Mouse (Mus musculus) embryonic stem cell, embryonic (primary cell): ENCODE results near the gene Tnfrsf1b.

Source experiments
- CTCF ChIA-PET, 4 experiments: fragments of 300-600 bp in 2 of 4; fragments of 350-600 bp in 2 of 4; sonication (Branson Sonifier 250); formaldehyde crosslinking; loops; one replicate each; lab custom pipeline; 2022; ENCODE audit warnings: inconsistent platforms in 2 of 4; lab: Charles Lee
- POLR2A ChIA-PET, 4 experiments: fragments of 300-600 bp in 2 of 4; fragments of 350-600 bp in 2 of 4; sonication (Branson Sonifier 250); formaldehyde crosslinking; loops; one replicate each; lab custom pipeline; 2022; ENCODE audit warnings: antibody characterized with exemption in 4 of 4, inconsistent platforms in 1 of 4; lab: Charles Lee

The Tnfrsf1b gene

DNA sequence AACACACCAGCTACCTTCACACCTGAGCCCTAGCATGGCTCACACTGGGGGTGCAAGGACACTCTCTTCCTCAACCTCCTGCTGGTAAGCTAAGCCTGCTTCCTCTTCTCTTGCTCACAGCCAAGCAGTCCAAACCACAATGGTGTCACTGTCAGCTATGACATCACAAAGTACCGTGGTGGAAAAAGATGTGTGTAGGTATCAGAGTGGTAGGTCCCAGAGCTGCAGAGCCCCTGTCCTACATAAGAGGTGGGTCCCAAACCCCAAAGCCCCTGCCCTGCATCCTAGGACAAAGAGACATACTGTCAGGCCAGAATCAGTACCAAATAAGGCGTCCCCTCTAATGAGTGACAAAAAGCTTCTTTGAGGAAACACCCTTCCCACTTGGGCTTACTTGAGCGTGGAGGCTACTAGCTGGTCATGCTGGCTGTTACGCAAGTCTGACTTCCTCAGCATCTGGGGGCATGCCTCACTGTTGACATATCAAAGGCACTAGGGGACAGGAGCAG is 5.9 kb downstream of the Tnfrsf1b start:
- POLR2A ChIA-PET: interaction anchor here in 3 of 4 experiments (0.6 to 19.9 kb wide), 17 partner anchors 9 to 350 kb away, joined by 3 to 364 read pairs (median 4); no protein-coding TSS in a partner anchor
- CTCF ChIA-PET: interaction anchor here in 2 of 4 experiments (0.6 to 1.3 kb wide), 5 partner anchors 20 to 85 kb away, joined by 3 to 5 read pairs (median 4); no protein-coding TSS in a partner anchor

GRCm38 (mm10) chr4:145239049-145239830 is 7.4 kb downstream of the Tnfrsf1b start:
- ChIA-PET POLR2A (interaction anchor here in 3 of 4 experiments (0.9 to 19.9 kb wide), 5 partner anchors 11 to 38 kb away, joined by 4 to 364 read pairs (median 11); no protein-coding TSS in a partner anchor), CTCF (interaction anchor here in 1 of 4 experiments (0.9 to 1.0 kb wide), 2 partner anchors 19 to 24 kb away, joined by 3 to 5 read pairs; no protein-coding TSS in a partner anchor)

- POLR2A ChIA-PET: interaction anchor here in 3 of 4 experiments (0.7 to 3.8 kb wide), 9 partner anchors 9 to 36 kb away, joined by 3 to 25 read pairs (median 6); partner anchors contain the start of gene Tnfrsf1b (in 2 of the 3)
- CTCF ChIA-PET: interaction anchor here in 1 of 4 experiments (0.8 kb wide), 1 partner anchor 21 kb away, joined by 3 read pairs; no protein-coding TSS in a partner anchor
These were observed 10.6 kb downstream of the Tnfrsf1b start for GRCm38 (mm10) chr4:145236027-145236426.

DNA sequence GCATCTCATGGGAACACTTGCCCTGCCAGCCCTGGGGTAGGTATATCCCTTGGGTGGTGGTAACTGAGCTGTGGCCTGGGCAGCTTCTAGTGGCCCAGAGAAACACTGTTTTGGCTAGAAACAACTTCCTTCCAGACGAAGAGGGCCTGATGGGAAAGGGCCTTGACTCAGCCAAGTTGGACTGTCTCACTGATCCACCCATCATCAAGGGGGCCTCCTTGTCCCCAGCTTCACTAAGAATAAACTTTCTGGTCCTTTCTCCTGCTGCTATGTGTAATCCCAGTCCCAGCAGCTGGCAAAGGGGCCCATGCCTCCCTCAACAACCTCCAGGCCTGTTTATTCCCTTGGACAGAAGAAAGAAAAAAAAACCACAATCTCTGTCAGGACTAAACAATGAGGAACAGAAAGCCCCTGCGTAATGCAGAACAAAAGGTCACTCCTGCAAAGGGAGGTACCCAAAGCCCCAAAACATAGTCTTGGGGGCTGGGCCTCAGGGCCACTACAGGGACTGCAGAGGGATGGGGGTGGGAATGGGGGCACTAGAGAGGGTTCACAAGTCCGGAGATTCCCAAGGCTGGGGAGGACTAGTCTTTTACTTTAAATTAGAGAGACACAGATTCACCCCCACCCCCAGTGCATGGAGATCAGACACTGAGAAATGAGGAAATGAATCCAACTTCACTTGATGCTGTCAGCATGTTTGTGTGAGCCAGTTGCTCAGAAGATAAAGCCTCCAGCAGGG is 13.0 kb downstream of the Tnfrsf1b start:
- POLR2A ChIA-PET: interaction anchor here in 3 of 4 experiments (0.7 to 1.7 kb wide), 4 partner anchors 13 to 38 kb away, joined by 3 to 4 read pairs (median 3); partner anchors contain the start of gene Tnfrsf1b (in 1 of the 3)
- CTCF ChIA-PET: interaction anchor here in 1 of 4 experiments (1.1 kb wide), 1 partner anchor 14 kb away, joined by 3 read pairs; no protein-coding TSS in a partner anchor

DNA sequence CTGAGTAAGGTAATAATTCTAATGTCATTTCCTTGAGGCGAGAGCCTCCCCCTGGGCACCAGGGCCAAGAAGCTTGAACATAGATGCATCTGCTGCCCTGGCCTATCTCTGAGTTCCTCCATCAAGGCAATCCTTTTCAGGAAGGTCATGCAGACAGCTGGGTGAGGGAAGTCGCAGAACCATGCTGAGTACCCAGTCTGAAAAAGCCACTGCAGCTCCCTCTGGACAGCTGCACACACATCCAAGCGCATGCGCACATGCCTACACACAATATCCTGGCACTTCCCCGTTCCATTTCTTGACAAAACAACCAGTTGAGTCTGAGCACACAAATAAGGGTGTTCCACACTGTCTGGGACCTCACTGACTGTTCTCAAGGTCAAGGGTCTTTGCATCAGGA is 14.9 kb downstream of the Tnfrsf1b start:
- POLR2A ChIA-PET: interaction anchor here in 3 of 4 experiments (1.0 to 2.5 kb wide), 4 partner anchors 11 to 15 kb away, joined by 3 to 10 read pairs (median 5); partner anchors contain the start of gene Tnfrsf1b (in 3 of the 3)

GRCm38 (mm10) chr4:145230647-145231046 is 16.0 kb downstream of the Tnfrsf1b start:
- ChIA-PET POLR2A (interaction anchor here in 3 of 4 experiments (0.5 to 2.5 kb wide), 10 partner anchors 10 to 76 kb away, joined by 3 to 10 read pairs (median 3); partner anchors contain the start of gene Tnfrsf1b (in 2 of the 3)), CTCF (interaction anchor here in 2 of 4 experiments (1.1 to 1.5 kb wide), 3 partner anchors 11 to 16 kb away, joined by 3 to 7 read pairs (median 4); no protein-coding TSS in a partner anchor)

More for the DNA sequence above, 14.9 kb downstream of the Tnfrsf1b start:
- CTCF ChIA-PET: interaction anchor here in 2 of 4 experiments (1.1 to 1.5 kb wide), 3 partner anchors 12 to 17 kb away, joined by 3 to 7 read pairs (median 4); no protein-coding TSS in a partner anchor

- CTCF ChIA-PET: no interaction called here
These were observed 17.0 kb downstream of the Tnfrsf1b start for GRCm38 (mm10) chr4:145229524-145230163.

DNA sequence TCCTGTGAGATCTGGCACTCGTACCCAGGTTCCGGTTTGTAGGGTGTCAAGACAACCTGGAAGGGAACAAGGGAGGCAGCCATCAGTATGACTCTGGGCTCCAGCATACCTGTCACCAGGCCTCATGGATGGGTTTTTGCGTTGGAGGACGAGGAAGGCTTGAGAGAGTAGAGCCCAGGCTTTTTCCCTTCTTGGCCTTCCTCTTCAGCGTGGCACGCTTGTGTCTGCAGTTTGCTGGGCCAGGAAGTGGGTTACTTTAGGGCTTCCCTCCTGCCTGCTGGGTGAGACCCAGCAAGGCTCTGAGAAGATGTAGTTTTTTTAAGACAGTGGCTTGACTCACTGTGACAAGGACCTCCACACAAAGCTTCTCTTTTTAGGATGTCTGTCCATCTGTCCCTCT is 17.6 kb downstream of the Tnfrsf1b start:
- CTCF ChIA-PET: interaction anchor here in 3 of 4 experiments (0.6 to 1.3 kb wide), 3 partner anchors 9 to 16 kb away, joined by 3 to 4 read pairs (median 3); no protein-coding TSS in a partner anchor
- POLR2A ChIA-PET: interaction anchor here in 2 of 4 experiments (0.8 to 1.6 kb wide), 4 partner anchors 10 to 43 kb away, joined by 3 to 4 read pairs (median 3); partner anchors contain the start of gene Tnfrsf1b (in 1 of the 2)

More at GRCm38 (mm10) chr4:145229524-145230163, 17.0 kb downstream of the Tnfrsf1b start:
- POLR2A ChIA-PET: interaction anchor here in 2 of 4 experiments (1.4 to 2.5 kb wide), 4 partner anchors 11 to 17 kb away, joined by 3 to 10 read pairs (median 3); partner anchors contain the start of gene Tnfrsf1b (in 1 of the 2)

GRCm38 (mm10) chr4:145224613-145225012 is 22.1 kb downstream of the Tnfrsf1b start:
- ChIA-PET CTCF (no interaction called here), POLR2A (interaction anchor here in 2 of 4 experiments (0.6 to 1.9 kb wide), 5 partner anchors 10 to 35 kb away, joined by 3 to 9 read pairs (median 3); no protein-coding TSS in a partner anchor)

GRCm38 (mm10) chr4:145222064-145222463 is 24.6 kb downstream of the Tnfrsf1b start:
- ChIA-PET POLR2A (interaction anchor here in 3 of 4 experiments (0.7 to 5.7 kb wide), 24 partner anchors 7 to 88 kb away, joined by 3 to 56 read pairs (median 6); partner anchors contain the start of genes Tnfrsf1b (in 2 of the 3) and Vps13d (in 1 of the 3)), CTCF (interaction anchor here in 3 of 4 experiments (0.8 to 1.4 kb wide), 6 partner anchors 21 to 71 kb away, joined by 3 to 4 read pairs (median 3); partner anchors contain the start of gene Tnfrsf1b (in 1 of the 3))

DNA sequence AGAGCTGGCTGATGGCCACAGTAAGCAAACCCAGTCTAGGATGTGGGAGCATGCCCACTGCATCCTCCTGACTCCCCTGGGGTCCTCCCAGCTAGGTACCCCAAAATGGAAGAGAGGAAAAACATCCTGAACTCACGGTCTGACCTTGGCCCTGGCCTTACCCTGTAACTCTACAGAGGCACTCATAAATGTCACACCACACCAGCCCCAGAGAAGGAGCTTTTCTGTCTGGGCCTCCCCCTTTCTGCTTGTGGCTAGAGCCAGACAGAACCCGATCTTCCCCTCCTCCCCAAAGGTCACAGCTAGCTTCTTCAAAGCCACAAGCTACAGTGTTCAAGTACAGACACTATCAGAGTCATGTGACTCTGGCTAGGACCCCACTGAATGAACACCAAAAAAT is 25.3 kb downstream of the Tnfrsf1b start:
- CTCF ChIA-PET: interaction anchor here in 3 of 4 experiments (0.8 to 2.6 kb wide), 9 partner anchors 20 to 74 kb away, joined by 3 to 9 read pairs (median 3); partner anchors contain the start of gene Tnfrsf1b (in 1 of the 3)
- POLR2A ChIA-PET: interaction anchor here in 3 of 4 experiments (0.8 to 5.7 kb wide), 23 partner anchors 10 to 88 kb away, joined by 3 to 56 read pairs (median 6); partner anchors contain the start of genes Tnfrsf1b (in 3 of the 3) and Vps13d (in 1 of the 3)

- ChIA-PET CTCF (interaction anchor here (0.6 to 2.6 kb wide), 69 partner anchors 8 to 329 kb away, joined by 3 to 21 read pairs (median 4); partner anchors contain the start of genes Tnfrsf1b (in 3 of the 4) and Vps13d (in 1 of the 4)), POLR2A (interaction anchor here (0.6 to 5.7 kb wide), 36 partner anchors 8 to 272 kb away, joined by 3 to 56 read pairs (median 6); partner anchors contain the start of genes Tnfrsf1b (in 3 of the 4) and Vps13d (in 1 of the 4))
These were observed 26.7 kb downstream of the Tnfrsf1b start for GRCm38 (mm10) chr4:145220001-145220400.

- CTCF ChIA-PET: interaction anchor here (0.5 to 2.6 kb wide), 73 partner anchors 8 to 329 kb away, joined by 3 to 21 read pairs (median 4); partner anchors contain the start of genes Tnfrsf1b (in 3 of the 4) and Vps13d (in 2 of the 4)
- POLR2A ChIA-PET: interaction anchor here (0.6 to 5.7 kb wide), 35 partner anchors 8 to 272 kb away, joined by 3 to 56 read pairs (median 5); partner anchors contain the start of genes Tnfrsf1b (in 3 of the 4) and Vps13d (in 1 of the 4)
These were observed 27.3 kb downstream of the Tnfrsf1b start for GRCm38 (mm10) chr4:145219240-145219985.

DNA sequence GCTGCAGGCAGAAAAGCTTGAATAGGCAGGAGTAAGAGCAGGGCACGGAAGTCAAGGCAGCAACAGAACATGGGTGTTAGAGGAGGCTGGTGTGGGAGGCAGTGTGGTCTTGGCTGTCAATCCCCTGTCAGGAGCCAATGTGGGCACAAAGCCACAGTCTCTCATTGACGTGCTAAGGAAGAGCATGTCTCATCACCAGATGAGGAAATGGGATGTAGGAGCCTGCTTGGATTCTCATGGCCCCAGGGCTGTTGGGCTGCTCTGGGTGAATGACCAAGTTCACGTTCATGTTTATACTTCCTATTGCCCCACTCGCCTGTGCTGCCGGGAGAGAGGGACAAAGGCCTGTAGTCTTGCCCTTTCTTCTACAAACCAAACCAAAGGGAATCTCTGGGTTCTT is 28.8 kb downstream of the Tnfrsf1b start:
- POLR2A ChIA-PET: interaction anchor here in 2 of 4 experiments (1.6 to 5.7 kb wide), 4 partner anchors 8 to 89 kb away, joined by 5 to 56 read pairs (median 24); no protein-coding TSS in a partner anchor
- CTCF ChIA-PET: interaction anchor here in 3 of 4 experiments (0.6 to 2.5 kb wide), 6 partner anchors 21 to 67 kb away, joined by 3 to 20 read pairs (median 8); no protein-coding TSS in a partner anchor

- CTCF ChIA-PET: interaction anchor here in 3 of 4 experiments (0.6 to 1.6 kb wide), 5 partner anchors 12 to 79 kb away, joined by 3 to 4 read pairs (median 3); no protein-coding TSS in a partner anchor
These were observed 29.6 kb downstream of the Tnfrsf1b start for GRCm38 (mm10) chr4:145217046-145217445.

More at GRCm38 (mm10) chr4:145217046-145217445, 29.6 kb downstream of the Tnfrsf1b start:
- POLR2A ChIA-PET: interaction anchor here in 2 of 4 experiments (1.3 to 3.3 kb wide), 3 partner anchors 30 to 89 kb away, joined by 3 to 41 read pairs (median 5); partner anchors contain the start of gene Tnfrsf1b (in 2 of the 2)
